Mouse (Mus musculus) cerebellum, adult 2 months (tissue): ENCODE measurements at regions not wholly inside any gene's neighbourhood (a gene's known extent, or its start where the extent isn't known, plus 50 kb on each side); places are given as distances from the start of the nearest gene placed in this dataset.

Experiments used
- DNase-seq, 2 experiments: peaks; one replicate each; pipeline ENCODE4 v3.0.0; 2021
- H3K27ac ChIP-seq: fragments of 200-500 bp; 2 replicates; pipeline ENCODE4 v1.5.1; 2012; ENCODE audit warnings: low read length, control low read depth, inconsistent platforms; ENCODE audit not compliant: insufficient read depth
- H3K27me3 ChIP-seq: fragments of 200-500 bp; 2 replicates; pipeline ENCODE4 v1.6.1; 2012; ENCODE audit warnings: inconsistent platforms, mild to moderate bottlenecking, low read length, moderate library complexity; ENCODE audit not compliant: control insufficient read depth, insufficient read depth
- H3K4me1 ChIP-seq: fragments of 200-500 bp; 2 replicates; pipeline ENCODE4 v1.6.1; 2011; ENCODE audit warnings: low read length; ENCODE audit not compliant: control insufficient read depth, insufficient read depth
- H3K4me3 ChIP-seq: fragments of 200-500 bp; replicated peaks from 2 replicates; pipeline ENCODE3; 2011; ENCODE audit warnings: mild to moderate bottlenecking, low read depth, low read length, control low read depth; ENCODE audit not compliant: insufficient read depth
- CTCF ChIP-seq: fragments of 200-500 bp; IDR thresholded peaks from 2 replicates; pipeline ENCODE4 v1.5.1; 2011; ENCODE audit warnings: low read depth, mild to moderate bottlenecking, control low read depth, low read length, moderate library complexity, borderline replicate concordance; ENCODE audit not compliant: insufficient read depth
- POLR2A ChIP-seq: fragments of 200-500 bp; IDR thresholded peaks from 2 replicates; pipeline ENCODE4 v1.6.1; 2011; ENCODE audit warnings: low read length, control low read depth, borderline replicate concordance; ENCODE audit not compliant: insufficient read depth
- WGBS: fragments of 180-500 bp; shearing (Covaris S2); methylation state at CpG from one replicate; pipeline ENCODE4 v1.1.7; 2018; 5-methylcytosine and 5-hydroxymethylcytosine counted together

DNA sequence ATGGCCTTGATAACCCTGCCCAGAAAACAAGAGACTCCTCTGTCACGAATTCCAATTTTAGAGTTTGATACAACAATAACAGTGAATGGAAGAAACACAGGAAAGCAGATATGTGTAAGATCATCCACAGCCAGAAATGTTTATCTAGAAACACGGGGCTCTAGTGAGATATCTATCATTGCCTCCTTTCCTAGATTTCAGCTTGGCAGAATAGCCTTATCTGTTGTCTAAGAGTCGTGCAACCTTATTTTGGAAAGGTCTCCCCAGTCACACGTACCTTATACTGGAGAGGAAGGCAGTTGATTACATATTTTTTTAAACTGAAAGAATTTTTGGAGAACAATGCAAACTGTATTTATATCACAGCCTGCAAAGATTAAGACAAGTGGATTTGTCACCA is 61.6 kb downstream of the Gm10295 start:
- H3K4me3 ChIP-seq: no peak overlapping the region
- H3K27ac ChIP-seq: no peak overlapping the region
- H3K27me3 ChIP-seq: no peaks in the 10 kb centered on the region
- no peak for DNase-seq
- no peaks in the 10 kb centered on the region for H3K4me1 ChIP-seq
- TF ChIP-seq CTCF (no peak), POLR2A (no peak)
- WGBS: 80% methylated on average over 4 of the region's 4 CpGs

DNA sequence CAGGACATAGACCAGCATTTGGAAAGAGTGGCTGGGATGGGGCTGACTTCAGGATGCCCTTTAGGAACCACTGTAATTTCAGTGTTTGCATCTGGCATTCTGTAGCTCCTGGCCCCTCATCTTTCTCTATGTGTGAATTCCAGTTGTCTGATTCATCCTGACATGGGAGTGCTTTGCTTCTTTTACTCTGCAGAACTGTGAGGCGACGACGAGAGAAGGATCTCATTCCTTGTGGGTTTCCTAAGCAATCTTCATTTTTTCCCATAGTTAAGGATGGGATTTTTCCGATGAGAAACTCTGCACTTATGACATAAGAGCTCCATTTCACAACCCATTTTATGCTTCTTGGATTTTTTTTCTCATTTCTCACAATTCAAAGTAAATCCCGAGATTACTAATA is 62.0 kb downstream of the Gm10295 start:
- WGBS: 86% methylated on average over 5 of the region's 5 CpGs
- H3K27ac ChIP-seq: no peak overlapping the region
- DNase-seq: no peak
- H3K4me1 ChIP-seq: no peaks in the 10 kb centered on the region
- no peak overlapping the region for H3K4me3 ChIP-seq
- TF ChIP-seq POLR2A (no peak), CTCF (no peak)
- H3K27me3 ChIP-seq: no peaks in the 10 kb centered on the region

DNA sequence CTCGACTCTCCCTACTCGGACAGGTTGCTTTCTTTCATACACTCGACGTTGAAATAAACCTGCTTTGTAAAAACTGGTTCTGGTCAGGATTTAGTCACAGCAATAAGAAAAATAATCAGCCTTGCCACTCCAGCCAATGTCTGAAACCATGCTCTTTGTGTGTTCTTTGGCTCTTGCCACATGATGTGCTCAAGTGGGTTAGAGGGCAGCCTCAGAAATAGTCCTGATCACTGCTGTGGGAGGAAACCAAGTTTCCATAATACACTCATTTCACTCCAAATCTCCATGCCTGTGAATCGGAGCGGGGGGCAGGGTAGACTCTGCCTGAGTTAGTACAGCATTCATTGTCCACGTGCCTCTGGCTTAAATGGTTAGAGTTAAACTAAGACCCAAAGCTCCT is 63.8 kb downstream of the Gm10295 start:
- 86% methylated on average over 7 of the region's 7 CpGs for WGBS
- no peak for DNase-seq
- Histone ChIP-seq H3K27ac (no peak overlapping the region), H3K4me3 (no peak overlapping the region), H3K27me3 (no peaks in the 10 kb centered on the region), H3K4me1 (no peaks in the 10 kb centered on the region)
- TF ChIP-seq POLR2A (no peak), CTCF (no peak)

DNA sequence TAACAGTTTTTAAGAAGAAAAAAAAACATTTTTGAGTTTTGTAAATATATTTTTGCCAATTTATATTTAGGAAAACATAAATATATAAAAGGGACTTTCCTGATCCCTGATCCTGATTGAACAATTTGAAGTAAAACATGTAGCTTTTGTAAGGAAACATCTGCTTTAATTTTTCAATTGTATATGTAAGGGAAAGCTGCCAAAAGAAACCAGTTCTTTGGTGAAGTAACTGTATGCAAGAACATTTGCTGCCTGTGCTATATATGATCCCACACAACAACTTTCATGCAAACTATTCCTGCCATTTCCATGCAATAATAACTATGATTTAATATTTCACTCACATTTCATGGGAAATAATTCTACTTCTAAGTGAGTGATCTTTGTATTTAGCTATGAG is 67.0 kb downstream of the Gm10295 start:
- Histone ChIP-seq H3K4me1 (no peaks in the 10 kb centered on the region), H3K27ac (no peak overlapping the region), H3K27me3 (no peaks in the 10 kb centered on the region), H3K4me3 (no peak overlapping the region)
- DNase-seq: no peak
- TF ChIP-seq CTCF (no peak), POLR2A (no peak)

DNA sequence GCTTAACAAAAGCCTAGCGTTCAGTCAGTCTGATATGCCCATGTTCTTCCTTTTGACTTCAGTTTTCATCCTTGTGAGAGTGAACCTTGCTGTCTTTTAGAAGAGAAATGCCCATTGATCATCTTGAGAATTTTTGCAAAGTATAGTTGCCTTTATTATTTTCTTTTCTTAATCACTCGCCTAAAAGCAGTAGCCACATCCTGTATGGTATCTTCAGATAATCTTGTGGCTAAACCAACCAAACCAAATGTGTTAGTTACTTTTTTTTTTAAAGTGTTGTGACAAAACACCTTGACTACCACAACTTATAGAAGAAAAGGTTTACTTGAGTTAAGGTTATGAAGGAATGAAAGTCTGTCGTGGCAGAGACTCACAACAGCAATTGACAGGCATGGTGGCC is 67.9 kb downstream of the Gm10295 start:
- TF ChIP-seq CTCF (no peak), POLR2A (no peak)
- DNase-seq: no peak

DNA sequence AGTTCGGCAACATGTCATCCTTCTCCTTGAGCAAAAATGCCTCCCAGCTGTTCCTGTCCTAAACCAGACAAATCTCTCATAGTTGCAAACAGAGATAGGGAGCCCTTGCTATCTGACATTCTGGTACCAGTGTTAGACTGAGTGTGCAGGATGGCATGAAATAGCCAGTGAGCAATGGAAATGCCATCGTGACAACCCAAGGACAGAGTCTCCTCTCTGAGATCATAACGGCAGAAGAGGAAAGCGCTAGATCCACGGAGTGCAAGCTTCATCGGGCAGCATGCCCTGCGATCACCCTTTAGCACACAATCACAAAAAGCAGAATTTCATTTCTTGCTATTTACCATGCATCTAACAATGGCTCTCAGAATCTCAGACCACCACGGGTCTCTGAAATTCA is 85.2 kb downstream of the Gm10295 start:
- Histone ChIP-seq H3K4me1 (no peaks in the 10 kb centered on the region), H3K4me3 (no peak overlapping the region), H3K27ac (no peak overlapping the region), H3K27me3 (no peaks in the 10 kb centered on the region)
- DNase-seq: no peak
- 82% methylated on average over 8 of the region's 8 CpGs for WGBS
- no peak for TF ChIP-seq CTCF
- no peak for TF ChIP-seq POLR2A

More for the DNA sequence above, 67.9 kb downstream of the Gm10295 start:
- Histone ChIP-seq H3K27me3 (no peaks in the 10 kb centered on the region), H3K27ac (no peak overlapping the region), H3K4me1 (no peaks in the 10 kb centered on the region), H3K4me3 (no peak overlapping the region)
- WGBS: 93% methylated on average over 3 of the region's 3 CpGs

DNA sequence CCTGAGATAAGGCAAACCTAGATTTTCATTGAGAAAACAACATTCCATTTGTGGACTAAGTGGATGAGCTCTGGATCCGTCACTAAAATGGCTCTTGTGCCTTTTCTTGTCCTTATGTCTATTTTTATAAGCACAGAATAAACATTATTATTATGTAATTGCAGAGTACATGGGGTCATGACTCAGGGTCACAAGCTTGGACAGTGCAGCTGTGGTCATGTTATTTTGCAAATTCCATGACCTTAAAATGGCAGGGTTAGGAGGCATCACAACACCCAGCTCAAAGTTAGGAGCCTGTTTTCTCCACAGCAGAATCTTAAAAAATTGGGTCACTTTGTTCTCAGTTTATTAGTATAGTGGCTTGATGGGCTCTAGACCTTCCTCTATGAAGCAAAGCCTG is 87.2 kb downstream of the Gm10295 start:
- WGBS: 85% methylated on average over 1 of the region's 1 CpGs

DNA sequence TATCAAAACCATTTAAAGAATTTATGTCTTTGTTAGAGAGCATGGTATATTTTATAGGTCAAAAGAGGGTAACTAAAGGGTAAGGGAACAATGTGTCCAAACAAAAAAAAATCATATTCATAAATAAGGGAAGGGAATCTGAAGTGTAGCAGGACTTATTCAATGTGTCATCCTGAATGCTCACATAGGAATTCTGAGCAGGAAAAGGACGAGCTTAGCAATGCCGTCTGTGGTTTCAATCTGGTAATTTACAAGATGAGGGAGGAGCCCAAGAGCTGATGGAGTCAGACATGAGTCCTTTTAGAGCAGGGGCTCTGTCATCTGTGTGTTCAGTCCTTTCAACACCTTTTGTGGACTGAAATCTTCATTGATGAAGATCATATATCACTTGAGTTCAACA is 101.6 kb downstream of the Gm10295 start:
- H3K4me1 ChIP-seq: no peaks in the 10 kb centered on the region
- DNase-seq: no peak
- H3K27me3 ChIP-seq: no peaks in the 10 kb centered on the region
- H3K4me3 ChIP-seq: no peak overlapping the region
- no peak overlapping the region for H3K27ac ChIP-seq
- 86% methylated on average over 2 of the region's 2 CpGs for WGBS
- TF ChIP-seq POLR2A: no peak
- no peak for TF ChIP-seq CTCF

More for the DNA sequence above, 87.2 kb downstream of the Gm10295 start:
- Histone ChIP-seq H3K4me3 (no peak overlapping the region), H3K4me1 (no peaks in the 10 kb centered on the region), H3K27me3 (no peaks in the 10 kb centered on the region), H3K27ac (no peak overlapping the region)
- TF ChIP-seq POLR2A: no peak
- no peak for TF ChIP-seq CTCF
- no peak for DNase-seq
